Mouse (Mus musculus) embryonic facial prominence, embryonic 12.5 days (tissue): ENCODE measurements around the gene Vmn1r138. TPM values are rescaled to one million over a fixed set of nuclear protein-coding genes. Genes with fewer than 3 reads are reported as not detected.
"Not testable (repeated sequence)": the region's sequence is repeated elsewhere in the genome, so short reads cannot be mapped to it uniquely, and the experiment has no call there.

Experiments
- ATAC-seq: fragments of 200-750 bp; cut with Nextera tagmentation; 2 replicates; pipeline ENCODE4 v1.8.0; 2017; ENCODE audit not compliant: insufficient number of reproducible peaks, insufficient read depth, low FRiP score, low TSS enrichment
- H3K27ac ChIP-seq: fragments of 300-500 bp; sonication (generic); 2 replicates; pipeline ENCODE4 v1.5.1; 2016; ENCODE audit warnings: mild to moderate bottlenecking
- H3K27me3 ChIP-seq: fragments of 300-500 bp; sonication (generic); 2 replicates; pipeline ENCODE4 v1.6.1; 2016; ENCODE audit warnings: mild to moderate bottlenecking, moderate library complexity
- H3K36me3 ChIP-seq: fragments of 300-500 bp; sonication (generic); 2 replicates; pipeline ENCODE4 v1.6.1; 2016; ENCODE audit warnings: mild to moderate bottlenecking
- H3K4me1 ChIP-seq: fragments of 300-500 bp; sonication (generic); 2 replicates; pipeline ENCODE4 v1.6.1; 2016
- H3K4me2 ChIP-seq: fragments of 300-500 bp; sonication (generic); replicated peaks from 2 replicates; pipeline ENCODE4 v1.6.1; 2016; ENCODE audit warnings: mild to moderate bottlenecking, moderate library complexity
- H3K4me3 ChIP-seq: fragments of 300-500 bp; sonication (generic); 2 replicates; pipeline ENCODE4 v1.5.1; 2016; ENCODE audit warnings: mild to moderate bottlenecking
- H3K9ac ChIP-seq: fragments of 300-500 bp; sonication (generic); 2 replicates; pipeline ENCODE4 v1.6.1; 2016; ENCODE audit warnings: mild to moderate bottlenecking, moderate library complexity
- H3K9me3 ChIP-seq: fragments of 300-500 bp; sonication (generic); 2 replicates; pipeline ENCODE4 v1.6.1; 2016; ENCODE audit warnings: mild to moderate bottlenecking, moderate library complexity
- WGBS: fragments of 180-500 bp; shearing (Covaris S2); methylation state at CpG from one replicate; pipeline ENCODE4 v1.1.7; 2016; 5-methylcytosine and 5-hydroxymethylcytosine counted together
- polyA plus RNA-seq: library from polyadenylated mRNA; unstranded; fragments of >200 nt; fragmentation: Nextera tagmentation; extraction: Ambion mirVana; gene quantifications from 2 replicates; pipeline ENCODE4 v1.2.1, GENCODE M21; 2016

Gene Vmn1r138
- not detected in 2 replicates for polyA plus RNA-seq

DNA sequence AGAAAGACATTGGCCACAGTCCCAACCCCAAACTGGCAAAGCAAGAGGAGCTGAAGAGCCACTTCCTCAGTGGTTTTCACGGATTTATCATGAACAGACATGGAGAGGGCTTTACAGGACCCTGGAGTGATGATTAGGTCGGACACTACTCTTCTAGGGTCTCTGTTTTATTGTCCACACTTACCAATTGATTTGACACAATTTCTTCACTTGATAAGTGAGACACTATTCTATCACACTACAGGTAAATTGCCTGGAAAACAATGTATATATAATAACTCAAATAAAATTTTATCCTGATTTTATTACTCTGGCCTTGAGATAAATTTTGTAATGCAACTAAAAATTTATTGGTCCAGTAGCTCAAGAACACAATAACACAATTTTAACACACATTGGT, at the start of gene Vmn1r138:
Vmn1r138 (minus strand) TSS at position 101 of the 400 bp plus-strand sequence.
- ATAC-seq, H3K27ac ChIP-seq: not testable (repeated sequence)

DNA sequence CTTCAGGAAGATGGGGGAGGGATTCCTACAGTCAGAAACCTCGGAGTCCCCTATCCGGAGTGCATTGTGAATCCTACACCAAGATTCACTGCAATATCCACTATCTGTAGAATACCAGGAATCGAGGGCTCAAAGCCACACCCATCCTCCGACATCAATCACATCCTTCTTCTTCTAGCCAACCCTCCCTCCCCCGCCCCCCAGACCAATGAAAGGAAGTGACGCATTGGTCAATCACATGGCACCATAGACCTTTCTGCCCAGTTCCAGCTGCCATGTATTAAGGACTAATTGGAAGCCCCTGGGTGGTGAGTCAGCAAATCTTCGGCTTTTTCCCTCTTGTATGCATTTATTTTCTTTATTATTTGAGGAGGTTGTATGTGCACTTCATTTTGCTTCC, 40.1 kb upstream of the Vmn1r138 start, which contains the start of gene Vmn1r139:
Vmn1r139 (plus strand) TSS at position 301 of the 400 bp plus-strand sequence.
- ATAC-seq, H3K4me1 ChIP-seq, H3K36me3 ChIP-seq, H3K27me3 ChIP-seq, H3K9ac ChIP-seq, H3K9me3 ChIP-seq, H3K4me3 ChIP-seq, H3K4me2 ChIP-seq, H3K27ac ChIP-seq: not testable (repeated sequence)
- no CpG with 5 or more reads among the region's 7 CpGs for WGBS

More for the DNA sequence above, at the start of gene Vmn1r138:
- H3K36me3 ChIP-seq, H3K4me2 ChIP-seq, H3K4me1 ChIP-seq, H3K9ac ChIP-seq, H3K27me3 ChIP-seq, H3K4me3 ChIP-seq, H3K9me3 ChIP-seq: not testable (repeated sequence)
- no CpG with 5 or more reads among the region's 2 CpGs for WGBS

- H3K36me3 ChIP-seq, H3K9me3 ChIP-seq, H3K9ac ChIP-seq, ATAC-seq, H3K27me3 ChIP-seq, H3K27ac ChIP-seq, H3K4me1 ChIP-seq, H3K4me2 ChIP-seq, H3K4me3 ChIP-seq: not testable (repeated sequence)
- no CpG with 5 or more reads among the region's 1 CpGs for WGBS
These were observed 27.5 kb upstream of the Vmn1r138 start, which contains the start of gene Gm6176 for GRCm38 (mm10) chr7:22056205-22056604. Gm6176 (minus strand) TSS chr7:22056305.

GRCm38 (mm10) chr7:21994287-21994686, 34.4 kb downstream of the Vmn1r138 start, which contains the start of gene Vmn1r137:
Vmn1r137 (plus strand) TSS chr7:21994587.
- H3K36me3 ChIP-seq, H3K27me3 ChIP-seq, H3K4me3 ChIP-seq, H3K9me3 ChIP-seq, ATAC-seq, H3K27ac ChIP-seq, H3K4me2 ChIP-seq, H3K4me1 ChIP-seq, H3K9ac ChIP-seq: not testable (repeated sequence)
- no CpG with 5 or more reads among the region's 3 CpGs for WGBS

Other genes starting within 250 kb of the Vmn1r138 start
- not detected in 2 replicates for gene Gm4177, start 232.2 kb downstream of the Vmn1r138 start, polyA plus RNA-seq
- not detected in 2 replicates for gene Vmn1r135, start 196.5 kb downstream of the Vmn1r138 start, polyA plus RNA-seq
- gene Gm5725, start 184.6 kb downstream of the Vmn1r138 start, polyA plus RNA-seq = not detected in 2 replicates
- gene Gm5891, start 107.6 kb downstream of the Vmn1r138 start, polyA plus RNA-seq = not detected in 2 replicates
- gene Vmn1r137, start 34.3 kb downstream of the Vmn1r138 start, polyA plus RNA-seq = not detected in 2 replicates
- not detected in 2 replicates for gene Gm6176, start 27.4 kb upstream of the Vmn1r138 start, polyA plus RNA-seq
- not detected in 2 replicates for gene Vmn1r139, start 40.2 kb upstream of the Vmn1r138 start, polyA plus RNA-seq
- gene Gm16451, start 89.3 kb upstream of the Vmn1r138 start, polyA plus RNA-seq = not detected in 2 replicates
- not detected in 2 replicates for gene Gm10666, start 105.8 kb upstream of the Vmn1r138 start, polyA plus RNA-seq
- gene Vmn1r142, start 135.1 kb upstream of the Vmn1r138 start, polyA plus RNA-seq = not detected in 2 replicates
- not detected in 2 replicates for gene Vmn1r143, start 160.5 kb upstream of the Vmn1r138 start, polyA plus RNA-seq
- gene Gm8653, start 172.4 kb upstream of the Vmn1r138 start, polyA plus RNA-seq = not detected in 2 replicates
- not detected in 2 replicates for gene Gm8453, start 200.6 kb upstream of the Vmn1r138 start, polyA plus RNA-seq